Mouse (Mus musculus) gastrocnemius, postnatal 25 days (tissue): Measurements from ENCODE around the gene Tkt. TPM values are rescaled to one million over a fixed set of nuclear protein-coding genes. Genes with fewer than 3 reads are reported as not detected.

ENCODE experiments used
- DNase-seq: peaks from one replicate; pipeline ENCODE4 v3.0.0; 2022
- total RNA-seq, 2 experiments: library from RNA; stranded (reverse); gene quantifications; 1 replicate in 1 of 2; 2 replicates in 1 of 2; pipeline ENCODE4 v1.2.3; 2021

Tkt gene
- total RNA-seq, 2 experiments from 2014 or later = 9.1 to 25.6 TPM

- DNase-seq = no peak
Measured at GRCm38 (mm10) chr14:30584497-30585251, 36.5 kb downstream of the Tkt start.

- no peak for DNase-seq
Measured at GRCm38 (mm10) chr14:30585323-30585722, 37.2 kb downstream of the Tkt start.

- no peak for DNase-seq
Measured at GRCm38 (mm10) chr14:30586780-30587461, 38.8 kb downstream of the Tkt start.

- DNase-seq = no peak
Measured at GRCm38 (mm10) chr14:30590041-30590645, 42.0 kb downstream of the Tkt start.

GRCm38 (mm10) chr14:30590918-30591317 is 42.8 kb downstream of the Tkt start:
- no peak for DNase-seq

GRCm38 (mm10) chr14:30591417-30591816 is 43.3 kb downstream of the Tkt start:
- DNase-seq = peak; percentile 70

GRCm38 (mm10) chr14:30593279-30594091 is 45.3 kb downstream of the Tkt start:
- DNase-seq = peak; percentile 81

GRCm38 (mm10) chr14:30594092-30594695 is 46.0 kb downstream of the Tkt start:
- peak; percentile 74 for DNase-seq

GRCm38 (mm10) chr14:30595576-30596313 is 47.6 kb downstream of the Tkt start:
- DNase-seq = no peak

- DNase-seq = no peak
Measured at GRCm38 (mm10) chr14:30596407-30596806, 48.2 kb downstream of the Tkt start.

- no peak for DNase-seq
Measured at GRCm38 (mm10) chr14:30597142-30597541, 49.0 kb downstream of the Tkt start.

- DNase-seq = no peak
Measured at GRCm38 (mm10) chr14:30606817-30607216, 58.7 kb downstream of the Tkt start.

GRCm38 (mm10) chr14:30607696-30608095 is 59.5 kb downstream of the Tkt start:
- DNase-seq = no peak

- DNase-seq = no peak
Measured at GRCm38 (mm10) chr14:30608176-30608575, 60.0 kb downstream of the Tkt start.

GRCm38 (mm10) chr14:30609499-30609898 is 61.3 kb downstream of the Tkt start:
- DNase-seq = no peak

- DNase-seq = no peak
Measured at GRCm38 (mm10) chr14:30610304-30610703, 62.1 kb downstream of the Tkt start.

GRCm38 (mm10) chr14:30610940-30611339 is 62.8 kb downstream of the Tkt start:
- DNase-seq = no peak

- DNase-seq = peak; percentile 70
Measured at GRCm38 (mm10) chr14:30612523-30612922, 64.4 kb downstream of the Tkt start.

- DNase-seq = no peak
Measured at GRCm38 (mm10) chr14:30612962-30613715, 65.0 kb downstream of the Tkt start.

GRCm38 (mm10) chr14:30616751-30617150 is 68.6 kb downstream of the Tkt start:
- DNase-seq = no peak
